8 mouse cellular contexts compared by ENCODE assay signal in the genomic region with DNA sequence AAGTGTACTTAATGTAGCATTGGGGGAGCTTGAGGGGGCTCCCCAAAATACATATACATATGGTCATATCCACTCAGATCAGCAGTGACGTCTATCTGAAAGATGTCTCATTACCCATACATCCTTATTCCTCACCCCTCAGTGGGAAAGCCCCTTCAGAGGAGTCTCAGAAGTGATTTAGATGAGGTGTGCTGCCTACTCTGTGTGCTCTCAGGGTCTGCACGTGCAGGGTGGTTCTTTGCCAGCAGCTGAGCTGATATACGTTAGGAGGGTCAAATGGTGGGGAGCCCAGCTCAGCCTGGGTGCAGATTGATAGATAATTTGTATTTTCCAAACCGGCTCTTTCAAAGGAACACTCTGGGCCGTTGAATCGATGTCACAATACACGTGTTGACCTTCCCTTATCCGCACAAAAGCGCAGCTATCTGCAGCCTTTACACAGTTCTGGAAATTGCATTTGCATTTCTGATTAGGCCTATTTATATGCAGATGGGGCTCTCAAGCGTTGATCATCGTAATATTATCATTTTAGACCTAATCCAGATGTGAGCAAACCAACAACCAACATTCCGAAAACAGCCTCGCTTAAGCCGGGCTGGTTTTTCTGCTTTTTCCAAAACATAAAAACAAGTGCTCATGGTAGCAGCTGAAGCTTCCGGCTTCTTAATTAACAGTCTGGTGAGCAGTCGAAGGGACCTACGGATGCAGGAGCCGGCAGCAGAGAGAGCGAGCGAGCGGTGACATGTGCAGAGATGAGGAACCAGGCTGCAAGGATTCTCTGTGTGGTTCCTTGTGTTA.
DNase-seq lines count a peak whose midpoint lies in the region; ATAC-seq and TF ChIP-seq lines count a peak whose summit lies in the region.

No protein-coding gene starts in this region.

- H3K9me3 ChIP-seq in embryonic facial prominence, embryonic 11.5 days (replicated peaks; ENCODE audit: control insufficient read depth, low read length) = no peaks in the 10 kb centered on the region

- intact Hi-C loops in left cerebral cortex, adult 2 months (cut with DNase I) = loop anchor here (1.0 to 5.0 kb wide), 5 partner anchors 40 to 431 kb away; partner anchors contain the start of gene Sp5
- intact Hi-C loops in left cerebral cortex, postnatal 14 days (cut with DNase I) = loop anchor here (1.0 to 5.0 kb wide), 2 partner anchors 90 to 431 kb away; no protein-coding TSS in a partner anchor

- no peak overlapping the region for H3K9ac ChIP-seq in embryonic facial prominence, embryonic 11.5 days (replicated peaks; ENCODE audit: low read length)

- H3K36me3 ChIP-seq in embryonic facial prominence, embryonic 11.5 days (replicated peaks; ENCODE audit: control insufficient read depth, insufficient read depth, low read depth, low read length) = no peaks in the 10 kb centered on the region

- no peaks in the 10 kb centered on the region; the same call in 1 of the 2 replicates for H3K4me1 ChIP-seq in embryonic facial prominence, embryonic 11.5 days (ENCODE audit: control insufficient read depth, insufficient read depth, low read length)

- ATAC-seq in embryonic facial prominence, embryonic 11.5 days (replicated peaks; ENCODE audit: insufficient number of reproducible peaks, low FRiP score, low TSS enrichment, low read depth) = peak; percentile 57; the same call in 1 of the 2 replicates

- H3K4me2 ChIP-seq in embryonic facial prominence, embryonic 11.5 days (ENCODE audit: low read depth, low read length) = peak overlapping the region; percentile 21

- TF ChIP-seq CTCF in left cerebral cortex, adult 2 months (IDR thresholded peaks at IDR 0.05) = no peak

- WGBS in embryonic facial prominence, embryonic 11.5 days = 8% methylated on average over 21 of the region's 21 CpGs

- DNase-seq in left cerebral cortex, adult 2 months (ENCODE audit: extremely low spot score in 1 of 2, low spot score in 2 of 2) = no peak
- DNase-seq in left cerebral cortex, adult 11 months (ENCODE audit: low spot score) = no peak
- peak; percentile 23 for DNase-seq in embryonic facial prominence, embryonic 11.5 days (ENCODE audit: low spot score)
- peak; percentile 41 to 70 for DNase-seq in left cerebral cortex, postnatal 14 days (ENCODE audit: low spot score in 2 of 2)
- peak; percentile 68 to 77 for DNase-seq in right cerebral cortex, postnatal 10 days (ENCODE audit: low spot score in 2 of 2)
- no peak for DNase-seq in thymus, postnatal 25 days
- no peak for DNase-seq in lung, postnatal 14 days
- DNase-seq in gastrocnemius, postnatal 10 days = no peak

- H3K27me3 ChIP-seq in embryonic facial prominence, embryonic 11.5 days (ENCODE audit: control insufficient read depth, insufficient read depth, low read length) = peaks cover 5% of the 10 kb centered on the region; the same call in 1 of the 2 replicates

- no peak overlapping the region for H3K4me3 ChIP-seq in left cerebral cortex, adult 2 months
- H3K4me3 ChIP-seq in embryonic facial prominence, embryonic 11.5 days (ENCODE audit: low read depth, low read length) = no peak overlapping the region

- H3K27ac ChIP-seq in left cerebral cortex, adult 2 months = peak overlapping the region; percentile 53
- no peak overlapping the region for H3K27ac ChIP-seq in embryonic facial prominence, embryonic 11.5 days (replicated peaks; ENCODE audit: low read depth, low read length)

Comparison
In these comparisons a context has a peak if more than half of its experiments do, and no peak if none do; other contexts are left out.
1. DNase-seq: peak in embryonic facial prominence, embryonic 11.5 days (single experiment), left cerebral cortex, postnatal 14 days (2 of 2) and right cerebral cortex, postnatal 10 days (2 of 2); none in left cerebral cortex, adult 2 months (0 of 2), left cerebral cortex, adult 11 months (single experiment), thymus, postnatal 25 days (single experiment), lung, postnatal 14 days (single experiment) and gastrocnemius, postnatal 10 days (single experiment).